Mouse (Mus musculus) heart, postnatal 0 days (tissue): ENCODE data around the gene Zswim9.

Experiments used
- CTCF ChIP-seq: IDR thresholded peaks from 2 replicates; pipeline ENCODE4 v1.5.1; 2016; ENCODE audit warnings: antibody characterized with exemption, control low read depth, low read depth
- EP300 ChIP-seq: IDR thresholded peaks from 2 replicates; pipeline ENCODE4 v1.6.1; 2016; ENCODE audit warnings: antibody characterized with exemption, low read depth

- TF ChIP-seq CTCF (no peak), EP300 (no peak)
These were observed 6.8 kb downstream of the Zswim9 start for GRCm38 (mm10) chr7:13271704-13272103.
